Mouse (Mus musculus) bone marrow, adult 2 months (tissue): ENCODE results near the gene Rai1. TPM values are rescaled to one million over a fixed set of nuclear protein-coding genes. Genes with fewer than 3 reads are reported as not detected.

Experiments used
- H3K27ac ChIP-seq: fragments of 200-500 bp; 2 replicates; pipeline ENCODE4 v1.5.1; 2012; ENCODE audit warnings: low read depth, mild to moderate bottlenecking, control low read depth, inconsistent platforms, low read length; ENCODE audit not compliant: control insufficient read depth, poor library complexity, insufficient read depth
- H3K4me1 ChIP-seq: fragments of 200-500 bp; 2 replicates; pipeline ENCODE4 v1.6.1; 2011; ENCODE audit warnings: low read length; ENCODE audit not compliant: control insufficient read depth, insufficient read depth
- H3K4me3 ChIP-seq: fragments of 200-500 bp; replicated peaks from 2 replicates; pipeline ENCODE3; 2011; ENCODE audit warnings: mild to moderate bottlenecking, low read depth, low read length, control low read depth; ENCODE audit not compliant: control insufficient read depth
- CTCF ChIP-seq: fragments of 200-500 bp; IDR thresholded peaks from 2 replicates; pipeline ENCODE4 v1.5.1; 2011; ENCODE audit warnings: low read length, control low read depth; ENCODE audit not compliant: control insufficient read depth, insufficient read depth
- POLR2A ChIP-seq: fragments of 200-500 bp; IDR thresholded peaks from 2 replicates; pipeline ENCODE4 v1.6.1; 2011; ENCODE audit warnings: low read depth, mild to moderate bottlenecking, control low read depth, low read length, borderline replicate concordance; ENCODE audit not compliant: control insufficient read depth
- WGBS: fragments of 180-500 bp; shearing (Covaris S2); methylation state at CpG from one replicate; pipeline ENCODE4 v1.1.7; 2018; 5-methylcytosine and 5-hydroxymethylcytosine counted together
- polyA plus RNA-seq: library from polyadenylated mRNA; stranded (reverse); fragments of >200 nt; gene quantifications from 2 replicates; pipeline ENCODE4 v1.2.4, GENCODE M21; 2011; ENCODE audit warnings: low replicate concordance; ENCODE audit not compliant: missing spikeins, insufficient read depth, insufficient read length

Rai1 gene
- polyA plus RNA-seq, 1 experiment, result 26.8 TPM

GRCm38 (mm10) chr11:60224676-60225075 lies 119.9 kb downstream of the Rai1 start:
- Histone ChIP-seq H3K4me3 (no peak overlapping the region), H3K4me1 (no peaks in the 10 kb centered on the region), H3K27ac (no peak overlapping the region)
- no peak for TF ChIP-seq POLR2A
- WGBS, result 59% methylated on average over 4 of the region's 4 CpGs

GRCm38 (mm10) chr11:60225874-60226273 lies 121.1 kb downstream of the Rai1 start:
- TF ChIP-seq POLR2A (no peak), CTCF (no peak)
- H3K4me3 ChIP-seq, result no peak overlapping the region
- H3K27ac ChIP-seq, result no peak overlapping the region
- WGBS, result 69% methylated on average over 1 of the region's 1 CpGs
- H3K4me1 ChIP-seq, result no peaks in the 10 kb centered on the region

GRCm38 (mm10) chr11:60228525-60228924 lies 123.7 kb downstream of the Rai1 start:
- H3K4me1 ChIP-seq, result no peaks in the 10 kb centered on the region
- no peak for TF ChIP-seq POLR2A
- no peak for TF ChIP-seq CTCF
- H3K4me3 ChIP-seq, result no peak overlapping the region
- no peak overlapping the region for H3K27ac ChIP-seq
- WGBS, result 57% methylated on average over 3 of the region's 3 CpGs

GRCm38 (mm10) chr11:60229821-60230220 lies 125.0 kb downstream of the Rai1 start:
- TF ChIP-seq CTCF (no peak), POLR2A (no peak)
- H3K27ac ChIP-seq, result no peak overlapping the region
- 89% methylated on average over 13 of the region's 13 CpGs for WGBS
- H3K4me3 ChIP-seq, result no peak overlapping the region
- no peaks in the 10 kb centered on the region for H3K4me1 ChIP-seq

GRCm38 (mm10) chr11:60230512-60230911 lies 125.7 kb downstream of the Rai1 start:
- no peaks in the 10 kb centered on the region for H3K4me1 ChIP-seq

GRCm38 (mm10) chr11:60231326-60231725 lies 126.5 kb downstream of the Rai1 start:
- H3K4me3 ChIP-seq, result no peak overlapping the region
- TF ChIP-seq CTCF (no peak), POLR2A (no peak)
- no peaks in the 10 kb centered on the region for H3K4me1 ChIP-seq
- 87% methylated on average over 3 of the region's 3 CpGs for WGBS
- H3K27ac ChIP-seq, result no peak overlapping the region

More at GRCm38 (mm10) chr11:60230512-60230911, 125.7 kb downstream of the Rai1 start:
- Histone ChIP-seq H3K4me3 (no peak overlapping the region), H3K27ac (no peak overlapping the region)
- no peak for TF ChIP-seq CTCF
- no peak for TF ChIP-seq POLR2A
- 77% methylated on average over 7 of the region's 7 CpGs for WGBS

GRCm38 (mm10) chr11:60231951-60232350 lies 127.1 kb downstream of the Rai1 start:
- Histone ChIP-seq H3K27ac (no peak overlapping the region), H3K4me1 (no peaks in the 10 kb centered on the region), H3K4me3 (no peak overlapping the region)
- no peak for TF ChIP-seq POLR2A
- no peak for TF ChIP-seq CTCF
- 49% methylated on average over 4 of the region's 4 CpGs for WGBS

- Histone ChIP-seq H3K4me3 (no peak overlapping the region), H3K27ac (no peak overlapping the region), H3K4me1 (no peaks in the 10 kb centered on the region)
- WGBS, result 81% methylated on average over 14 of the region's 14 CpGs
- TF ChIP-seq CTCF, result no peak
- TF ChIP-seq POLR2A, result 0 out of 2 replicates have a peak, but pooled peaks have one; percentile 14
Observed at GRCm38 (mm10) chr11:60232441-60233058, 127.7 kb downstream of the Rai1 start.

- Histone ChIP-seq H3K4me1 (no peaks in the 10 kb centered on the region), H3K27ac (no peak overlapping the region), H3K4me3 (no peak overlapping the region)
- 84% methylated on average over 8 of the region's 8 CpGs for WGBS
- TF ChIP-seq CTCF (no peak), POLR2A (no peak)
Observed at GRCm38 (mm10) chr11:60233235-60233634, 128.4 kb downstream of the Rai1 start.
